Mouse (Mus musculus): ENCODE data around the gene Ccdc28b. TPM values are rescaled to one million over a fixed set of nuclear protein-coding genes. Genes with fewer than 3 reads are reported as not detected.

Ccdc28b gene
- polyA plus RNA-seq, 1 experiment = 34.1 TPM

DNA sequence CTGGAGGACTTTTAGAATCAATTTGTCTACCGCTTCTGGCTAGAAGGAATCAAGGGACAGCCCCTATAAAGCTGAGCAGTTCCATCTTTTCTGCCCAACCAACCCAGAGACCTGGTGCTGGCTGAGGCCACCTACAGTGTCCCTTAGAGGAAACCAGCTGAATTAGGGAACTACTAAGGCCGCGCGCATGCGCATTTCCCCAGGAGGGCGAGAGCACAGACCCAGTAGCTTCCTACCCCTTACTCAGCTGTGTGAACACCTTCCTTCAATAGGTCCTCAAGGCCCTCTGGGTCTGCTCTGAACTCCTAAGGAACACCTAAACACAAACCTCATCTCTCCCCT lies 1.3 kb upstream of the Ccdc28b start:
- WGBS = 5% methylated on average over 6 of the region's 6 CpGs
- no peak for TF ChIP-seq CTCF (IDR thresholded peaks at IDR 0.05; ENCODE audit: insufficient read depth, low read length)
- TF ChIP-seq POLR2A (IDR thresholded peaks at IDR 0.05; ENCODE audit: borderline replicate concordance, extremely low read depth, low read depth, low read length) = peak; percentile 3; the same call in 1 of the 2 replicates
- DNase-seq = no peak
- peak overlapping the region; percentile 23 for H3K4me3 ChIP-seq (replicated peaks; ENCODE audit: extremely low read depth, low read depth, low read length)
- peaks cover 30% of the 10 kb centered on the region for H3K4me1 ChIP-seq (ENCODE audit: control insufficient read depth, insufficient read depth, low read length)

DNA sequence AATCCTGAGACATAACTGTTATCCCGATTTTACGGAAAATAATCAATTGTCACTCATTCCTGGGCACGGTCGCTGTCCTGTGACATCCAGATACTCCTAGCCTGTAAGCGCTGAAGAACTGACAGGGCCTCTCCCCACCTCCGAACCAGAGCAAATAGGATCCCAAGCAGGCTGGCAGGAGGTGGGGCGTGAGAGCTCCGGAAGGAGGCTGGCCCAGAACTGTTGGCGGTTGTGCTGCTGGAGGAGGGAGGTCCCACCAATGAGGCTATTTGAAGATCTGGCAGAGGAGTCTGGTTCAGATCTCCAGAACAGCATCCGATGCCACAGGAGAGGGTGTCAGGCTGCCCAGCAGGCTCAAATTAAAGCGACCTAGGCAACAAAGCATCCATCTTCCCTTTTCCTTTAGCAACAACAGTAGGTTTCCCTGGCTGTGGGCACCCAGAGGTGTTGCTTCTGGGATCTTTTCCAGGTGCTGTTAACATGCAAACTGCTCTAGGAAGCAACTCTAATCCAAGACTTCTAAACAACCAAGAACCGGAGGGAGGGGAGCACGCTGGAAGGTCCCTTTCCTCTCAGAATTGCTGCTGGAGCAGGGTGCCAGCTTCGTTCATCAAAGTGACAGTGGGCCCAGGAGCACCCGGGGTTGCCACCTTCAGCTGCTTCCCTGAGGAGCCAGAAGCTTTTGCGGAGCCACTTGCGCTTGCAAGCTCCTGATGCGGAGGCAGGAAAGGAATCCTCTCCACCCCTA lies 708 bp upstream of the Ccdc28b start:
- under 1% methylated on average over 18 of the region's 18 CpGs for WGBS
- no peak for TF ChIP-seq CTCF (IDR thresholded peaks at IDR 0.05; ENCODE audit: insufficient read depth, low read length)
- peak; percentile 81; the same call in 1 of the 2 replicates for TF ChIP-seq POLR2A (IDR thresholded peaks at IDR 0.05; ENCODE audit: borderline replicate concordance, extremely low read depth, low read depth, low read length)
- peaks cover 30% of the 10 kb centered on the region for H3K4me1 ChIP-seq (ENCODE audit: control insufficient read depth, insufficient read depth, low read length)
- peak; percentile 69 for DNase-seq
- H3K4me3 ChIP-seq (replicated peaks; ENCODE audit: extremely low read depth, low read depth, low read length) = peak overlapping the region; percentile 86

DNA sequence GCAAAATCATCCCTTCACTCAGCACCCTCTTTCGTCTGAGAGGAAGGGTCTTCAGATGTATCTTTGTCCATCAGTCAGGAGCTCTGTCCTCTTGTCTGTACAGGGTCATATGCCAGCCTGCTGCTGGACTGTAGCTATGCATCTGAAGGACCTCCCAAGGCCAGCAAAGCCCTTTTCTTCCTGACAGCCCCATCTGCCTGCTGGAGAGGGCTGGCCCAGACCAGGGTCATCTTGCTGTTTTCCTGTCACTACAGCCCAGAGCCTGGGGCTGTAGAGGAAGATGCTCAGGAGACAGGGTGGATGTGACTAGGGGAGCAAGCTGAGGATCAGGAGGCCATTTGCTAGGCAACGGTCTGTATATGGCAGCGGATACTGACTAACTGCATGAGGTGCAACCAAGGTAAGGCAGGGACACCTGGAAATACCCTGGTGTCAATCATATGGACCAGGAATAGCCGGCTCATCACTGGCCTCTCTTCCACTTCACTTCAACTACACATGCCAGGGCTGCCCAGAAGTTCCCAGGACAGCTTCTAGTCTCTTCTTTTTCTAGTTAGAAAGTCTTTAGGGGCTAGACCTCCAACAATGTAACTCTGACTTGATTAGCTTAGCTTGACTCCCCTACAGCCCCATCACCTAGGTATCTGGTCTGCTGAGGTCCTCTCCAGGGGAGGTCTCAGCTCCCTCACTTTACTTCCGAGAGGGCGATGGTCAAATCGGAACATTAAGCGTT lies 778 bp downstream of the Ccdc28b start:
- peak overlapping the region; percentile 86 for H3K4me3 ChIP-seq (replicated peaks; ENCODE audit: extremely low read depth, low read depth, low read length)
- peaks cover 33% of the 10 kb centered on the region for H3K4me1 ChIP-seq (ENCODE audit: control insufficient read depth, insufficient read depth, low read length)
- 14% methylated on average over 8 of the region's 8 CpGs for WGBS
- DNase-seq = no peak
- no peak for TF ChIP-seq CTCF (IDR thresholded peaks at IDR 0.05; ENCODE audit: insufficient read depth, low read length)
- TF ChIP-seq POLR2A (IDR thresholded peaks at IDR 0.05; ENCODE audit: borderline replicate concordance, extremely low read depth, low read depth, low read length) = 0 out of 2 replicates have a peak, but pooled peaks have one; percentile 3

DNA sequence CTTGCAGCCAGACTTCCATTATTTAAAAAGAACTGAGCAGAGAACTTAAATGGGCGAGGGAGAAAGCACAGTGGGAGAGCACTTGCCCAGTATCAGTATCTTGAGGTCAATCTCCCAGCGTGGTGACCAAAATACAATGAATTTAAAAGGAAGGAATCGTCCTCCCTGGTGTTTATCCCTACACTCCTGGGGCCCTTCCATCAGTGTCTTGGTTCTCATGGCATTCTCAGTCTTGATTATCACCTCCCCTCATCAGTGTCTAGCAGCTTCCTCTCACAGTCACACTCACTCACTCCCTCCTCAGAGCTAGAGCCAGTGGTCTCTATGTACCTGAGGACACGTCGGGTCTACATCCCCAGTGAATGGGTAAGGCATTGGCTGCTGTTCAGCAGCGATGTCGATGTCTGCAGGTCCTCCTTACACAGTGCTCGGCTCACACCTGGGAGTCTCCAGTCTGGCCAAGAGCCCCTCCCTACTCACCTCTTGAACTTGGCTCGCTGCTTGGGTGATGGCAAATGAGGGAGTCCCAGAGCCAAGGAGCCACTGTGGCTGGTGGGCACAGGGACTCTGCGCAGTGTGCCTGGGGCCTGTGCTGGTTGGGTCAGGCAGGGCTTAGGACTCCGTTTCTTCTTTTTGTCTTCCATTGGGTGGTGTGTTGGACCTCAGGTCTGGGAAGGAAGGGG lies 1.5 kb downstream of the Ccdc28b start:
- Histone ChIP-seq H3K4me1 (ENCODE audit: control insufficient read depth, insufficient read depth, low read length) (peaks cover 28% of the 10 kb centered on the region), H3K4me3 (replicated peaks; ENCODE audit: extremely low read depth, low read depth, low read length) (peak overlapping the region; percentile 20)
- no peak for DNase-seq
- TF ChIP-seq CTCF (IDR thresholded peaks at IDR 0.05; ENCODE audit: insufficient read depth, low read length) = no peak
- TF ChIP-seq POLR2A (IDR thresholded peaks at IDR 0.05; ENCODE audit: borderline replicate concordance, extremely low read depth, low read depth, low read length) = no peak
- WGBS = 69% methylated on average over 11 of the region's 11 CpGs

DNA sequence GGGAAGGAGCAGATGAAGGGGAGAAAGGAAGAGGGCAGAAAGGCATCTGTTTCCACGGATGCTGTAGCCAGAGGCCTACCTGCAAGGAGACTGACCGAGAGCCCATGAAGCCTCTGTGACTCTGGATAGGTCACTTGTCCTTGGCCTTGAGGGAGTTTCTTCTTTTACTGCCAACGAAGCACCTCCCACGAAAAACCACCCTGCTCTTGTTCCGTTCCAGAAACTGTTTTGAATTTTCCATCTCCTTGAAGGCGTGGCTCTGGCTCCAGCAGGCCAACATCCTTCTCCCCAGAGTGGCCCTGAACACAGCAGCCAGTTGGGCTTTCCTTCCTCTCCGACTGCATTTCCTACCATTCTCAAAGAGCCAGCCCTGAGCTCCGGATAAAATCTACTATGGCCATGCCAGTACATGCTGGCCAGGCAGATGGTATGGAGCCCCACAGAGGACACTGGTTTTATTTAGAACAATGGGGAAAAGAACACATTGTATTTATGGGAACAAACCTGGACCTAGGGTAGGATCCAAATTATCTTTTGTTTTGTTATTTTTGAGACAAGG lies 2.4 kb downstream of the Ccdc28b start:
- Histone ChIP-seq H3K4me3 (replicated peaks; ENCODE audit: extremely low read depth, low read depth, low read length) (peak overlapping the region; percentile 51), H3K4me1 (ENCODE audit: control insufficient read depth, insufficient read depth, low read length) (peaks cover 25% of the 10 kb centered on the region)
- TF ChIP-seq POLR2A (IDR thresholded peaks at IDR 0.05; ENCODE audit: borderline replicate concordance, extremely low read depth, low read depth, low read length) (peak; percentile 60; the same call in 1 of the 2 replicates), CTCF (IDR thresholded peaks at IDR 0.05; ENCODE audit: insufficient read depth, low read length) (no peak)
- WGBS = 40% methylated on average over 8 of the region's 8 CpGs
- no peak for DNase-seq

DNA sequence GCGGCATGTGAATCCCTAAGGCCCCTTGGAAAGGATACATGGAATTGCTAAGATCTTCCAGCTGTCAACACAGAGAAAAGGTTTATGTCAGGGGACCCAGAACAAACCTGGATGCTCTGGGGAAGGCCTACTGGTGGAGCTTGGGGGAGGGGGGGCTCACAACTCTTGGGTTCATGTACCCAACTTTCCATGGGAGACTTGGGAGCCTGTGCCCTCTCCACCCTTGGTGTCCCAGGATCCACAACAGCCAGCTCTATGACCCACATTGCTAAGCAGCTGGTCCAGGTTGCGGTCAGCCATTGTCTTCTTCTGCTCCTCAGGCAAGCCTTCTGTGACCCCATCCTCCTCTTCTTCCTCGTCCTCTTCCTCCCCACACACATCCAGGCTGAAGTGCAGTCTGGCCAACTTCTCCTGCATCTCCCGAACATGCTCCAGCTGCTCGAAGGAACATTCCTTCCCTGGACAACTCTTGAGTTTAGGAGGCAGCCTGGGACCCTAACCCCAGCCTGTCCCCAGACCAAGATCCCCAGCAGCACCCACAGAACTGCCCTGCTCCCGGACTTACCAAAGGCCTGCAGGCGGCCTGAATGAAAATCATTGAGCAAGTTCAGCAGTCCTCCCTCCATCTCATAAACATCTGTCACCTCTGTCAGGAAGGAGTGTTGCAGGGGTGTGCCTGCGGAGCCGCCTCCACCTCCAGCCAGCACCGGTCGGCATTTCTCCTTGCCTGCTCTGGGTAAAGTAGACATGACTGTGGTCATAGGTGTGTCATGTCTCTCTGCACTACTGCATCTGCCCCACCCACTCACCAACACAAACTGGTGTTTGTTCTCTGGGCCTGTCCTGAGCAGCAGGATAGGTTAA lies 3.1 kb downstream of the Ccdc28b start:
- no peak for DNase-seq
- Histone ChIP-seq H3K4me3 (replicated peaks; ENCODE audit: extremely low read depth, low read depth, low read length) (peak overlapping the region; percentile 51), H3K4me1 (ENCODE audit: control insufficient read depth, insufficient read depth, low read length) (peaks cover 25% of the 10 kb centered on the region)
- 57% methylated on average over 11 of the region's 11 CpGs for WGBS
- TF ChIP-seq POLR2A (IDR thresholded peaks at IDR 0.05; ENCODE audit: borderline replicate concordance, extremely low read depth, low read depth, low read length) (no peak), CTCF (IDR thresholded peaks at IDR 0.05; ENCODE audit: insufficient read depth, low read length) (no peak)

DNA sequence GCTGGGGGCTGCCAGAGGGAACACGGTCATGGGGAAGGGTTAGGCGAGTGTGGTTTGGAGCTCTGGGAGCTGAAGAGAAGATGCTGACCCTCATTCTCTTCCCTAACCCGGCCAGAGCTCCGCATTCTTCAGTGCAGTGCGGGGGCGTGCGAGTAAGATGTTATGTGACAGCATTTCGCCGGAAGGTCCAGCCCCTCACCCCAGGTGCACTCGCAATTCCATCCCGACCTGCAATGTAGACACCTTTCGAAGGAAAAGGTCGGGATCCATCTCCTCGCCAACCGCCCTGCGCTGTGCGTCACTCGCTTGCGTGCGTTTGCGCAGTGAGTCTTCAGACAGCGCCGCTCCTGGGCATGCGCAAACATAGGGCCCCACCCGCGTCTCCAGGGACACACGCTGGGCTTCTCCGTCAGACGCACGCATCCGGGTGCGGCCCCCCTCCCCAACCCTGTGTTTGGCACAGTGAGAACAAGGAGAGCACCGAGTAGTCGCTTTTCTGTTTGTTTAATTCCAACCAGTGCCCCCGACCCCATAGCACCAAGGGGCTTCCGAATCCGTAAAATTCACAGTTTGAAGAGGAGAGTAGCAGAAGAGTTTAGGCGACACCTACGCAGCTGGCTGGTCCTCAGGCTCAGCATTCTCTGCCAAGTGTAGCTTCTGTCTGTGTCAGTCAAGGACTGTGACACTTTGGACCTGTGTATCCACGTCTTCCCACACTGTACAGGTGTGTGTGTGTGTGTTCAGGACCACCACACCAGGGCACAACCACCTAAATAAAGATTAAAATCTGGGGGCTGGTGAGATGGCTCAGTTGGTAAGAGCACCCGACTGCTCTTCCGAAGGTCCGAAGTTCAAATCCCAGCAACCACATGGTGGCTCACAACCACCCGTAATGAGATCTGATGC lies 4.7 kb downstream of the Ccdc28b start, which contains the start of gene Iqcc:
Gene Iqcc (minus strand): TSS at position 314 of the 906 bp plus-strand sequence.
- peaks cover 15% of the 10 kb centered on the region for H3K4me1 ChIP-seq (ENCODE audit: control insufficient read depth, insufficient read depth, low read length)
- 5% methylated on average over 44 of the region's 44 CpGs for WGBS
- DNase-seq = peak; percentile 91
- no peak for TF ChIP-seq CTCF (IDR thresholded peaks at IDR 0.05; ENCODE audit: insufficient read depth, low read length)
- TF ChIP-seq POLR2A (IDR thresholded peaks at IDR 0.05; ENCODE audit: borderline replicate concordance, extremely low read depth, low read depth, low read length) = peak; percentile 98; the same call in 1 of the 2 replicates
- peak within 1 kb of the TSS; percentile 96 for H3K4me3 ChIP-seq (replicated peaks; ENCODE audit: extremely low read depth, low read depth, low read length)

DNA sequence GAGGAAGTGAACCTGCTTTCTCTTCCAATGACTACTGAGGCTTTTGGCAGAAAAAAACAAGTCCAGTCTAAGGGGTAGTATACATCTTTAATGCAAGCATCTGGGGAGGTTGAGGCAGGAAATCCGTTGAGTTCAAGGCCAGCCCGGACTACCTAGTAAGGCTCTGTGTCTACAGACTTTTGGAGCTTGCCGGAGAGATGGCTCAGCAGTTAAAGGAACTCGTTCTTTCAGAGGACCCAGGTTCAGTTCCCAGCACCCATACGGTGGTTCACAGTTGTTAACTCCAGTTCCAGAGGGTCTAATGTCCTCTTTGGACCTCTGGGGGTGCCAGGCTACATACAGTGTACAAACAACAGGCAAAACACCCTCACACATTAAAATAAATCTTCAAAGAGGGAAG lies 5.7 kb downstream of the Ccdc28b start:
- TF ChIP-seq POLR2A (IDR thresholded peaks at IDR 0.05; ENCODE audit: borderline replicate concordance, extremely low read depth, low read depth, low read length) (no peak), CTCF (IDR thresholded peaks at IDR 0.05; ENCODE audit: insufficient read depth, low read length) (no peak)
- H3K4me1 ChIP-seq (ENCODE audit: control insufficient read depth, insufficient read depth, low read length) = peaks cover 15% of the 10 kb centered on the region
- H3K4me3 ChIP-seq (replicated peaks; ENCODE audit: extremely low read depth, low read depth, low read length) = no peak overlapping the region
- 90% methylated on average over 5 of the region's 5 CpGs for WGBS
- no peak for DNase-seq

Data from lung, adult 2 months (tissue).